Mouse (Mus musculus): ENCODE data around the gene Ccdc71l. TPM values are rescaled to one million over a fixed set of nuclear protein-coding genes. Genes with fewer than 3 reads are reported as not detected.

The Ccdc71l gene
- total RNA-seq (2021) = 10 to 100 TPM; 13.6 to 14.2 TPM
- long read RNA-seq, experiment 1, full-length matches to known transcripts = 24 of 24 reads
- long read RNA-seq, experiment 1, partial matches to known transcripts = 0 of 24 reads
- long read RNA-seq, experiment 1, other reads (novel, unspliced or antisense) = 0 of 24 reads
- long read RNA-seq, experiment 2, full-length matches to known transcripts = 22 of 22 reads
- long read RNA-seq, experiment 2, partial matches to known transcripts = 0 of 22 reads
- long read RNA-seq, experiment 2, other reads (novel, unspliced or antisense) = 0 of 22 reads

DNA sequence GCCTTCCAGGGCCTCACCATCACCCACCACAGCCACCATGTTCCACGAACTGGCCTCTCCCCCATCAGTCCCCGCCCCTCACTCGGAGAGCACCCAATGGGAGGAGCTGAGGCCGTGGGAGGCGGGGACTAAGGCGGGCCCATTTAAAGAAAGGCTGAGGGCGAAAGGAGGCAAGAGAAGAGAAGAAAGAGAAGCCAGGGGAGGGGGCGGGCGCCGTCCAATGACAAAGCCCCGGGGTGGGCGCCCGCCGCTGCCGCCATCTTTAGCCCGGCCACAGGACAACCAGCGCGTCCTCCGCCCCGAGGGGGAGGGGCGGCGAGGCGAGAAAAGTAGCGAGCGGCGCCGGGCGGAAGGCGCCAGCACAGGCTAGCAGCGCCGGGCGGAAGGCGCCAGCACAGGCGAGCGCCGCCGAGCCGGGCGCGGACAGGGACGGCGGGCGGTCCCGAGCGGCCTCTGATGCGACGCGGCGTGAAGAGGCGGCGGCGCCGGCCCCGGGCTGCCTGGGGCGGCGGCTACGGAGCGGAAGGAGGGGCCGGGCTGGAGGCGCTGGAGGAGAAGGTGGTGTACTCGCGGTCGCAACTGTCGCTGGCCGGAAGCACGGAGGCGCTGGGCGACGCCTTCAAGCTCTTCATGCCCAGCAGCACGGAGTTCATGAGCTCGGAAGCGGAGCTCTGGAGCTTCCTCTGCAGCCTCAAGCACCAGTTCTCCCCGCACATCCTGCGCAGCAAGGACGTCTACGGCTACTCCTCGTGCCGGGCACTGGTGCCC, at the start of gene Ccdc71l:
Gene Ccdc71l, plus strand, starts transcription at position 177 of the 768 bp plus-strand sequence.
- peak; percentile 68 to 77 for DNase-seq (ENCODE audit: low spot score in 2 of 2)

DNA sequence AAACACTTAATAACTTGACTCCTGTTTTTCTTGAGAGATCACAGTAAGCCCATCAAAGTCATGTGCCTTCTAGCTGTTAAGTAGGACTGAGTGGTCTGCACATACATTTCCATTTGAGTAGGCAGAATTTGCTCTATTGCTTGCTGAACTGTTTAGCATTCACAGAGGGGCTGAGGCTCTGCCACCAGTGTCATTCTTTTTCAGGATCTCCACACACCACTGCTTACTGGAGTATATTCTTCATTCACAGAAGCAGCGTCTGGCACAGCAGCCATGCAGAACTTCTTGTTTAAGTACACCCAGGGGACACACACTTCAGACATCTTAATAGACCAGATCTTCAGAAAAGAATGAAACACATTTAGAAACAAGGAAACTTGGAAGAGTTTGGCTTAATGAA, 39.4 kb upstream of the Ccdc71l start:
- no peak for DNase-seq (ENCODE audit: low spot score in 2 of 2)

- DNase-seq (ENCODE audit: low spot score in 2 of 2) = no peak
These were observed 35.0 kb upstream of the Ccdc71l start for GRCm38 (mm10) chr12:32343487-32343886.

DNA sequence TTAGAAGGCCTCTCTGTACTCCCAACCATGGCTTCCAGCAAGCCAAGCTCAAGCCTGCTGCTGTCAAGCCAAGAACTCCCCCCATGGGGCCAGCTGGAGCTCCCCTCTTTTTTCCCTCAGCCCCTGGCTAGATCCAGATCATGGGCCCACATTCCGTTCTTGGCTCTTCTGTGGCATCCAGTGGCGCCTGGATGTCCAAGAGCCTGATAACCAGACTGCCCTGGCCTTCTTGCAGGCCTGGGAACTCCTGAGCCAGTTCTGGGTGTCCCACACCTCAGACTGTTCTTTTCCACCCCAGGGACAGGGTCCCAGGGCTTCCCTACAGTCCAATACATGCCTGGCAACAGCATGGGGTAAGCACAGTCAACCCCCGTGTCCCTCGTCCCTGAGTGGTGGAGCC, 32.4 kb upstream of the Ccdc71l start:
- no peak for DNase-seq (ENCODE audit: low spot score in 2 of 2)

DNA sequence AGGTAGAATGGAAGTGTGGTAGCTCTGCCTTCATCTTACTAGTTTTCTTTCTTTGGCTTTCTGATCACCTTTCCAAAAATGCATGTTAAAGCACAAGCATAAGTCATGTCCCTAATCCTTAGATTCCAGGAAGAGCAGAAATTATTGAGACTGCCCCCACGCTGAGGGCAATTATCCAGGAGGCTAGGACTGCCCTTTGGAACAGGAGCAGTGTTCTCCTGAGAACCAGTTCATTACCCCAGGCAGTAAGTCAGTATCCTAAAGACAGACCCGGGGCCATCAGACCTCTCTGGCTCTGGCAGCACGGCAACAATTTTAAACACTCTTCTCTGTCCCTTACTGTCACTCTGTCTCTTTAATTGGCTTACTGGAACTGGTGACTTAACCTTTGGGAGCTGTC, 30.0 kb upstream of the Ccdc71l start:
- no peak for DNase-seq (ENCODE audit: low spot score in 2 of 2)

- DNase-seq (ENCODE audit: low spot score in 2 of 2) = no peak
These were observed 26.6 kb upstream of the Ccdc71l start for GRCm38 (mm10) chr12:32351874-32352273.

DNA sequence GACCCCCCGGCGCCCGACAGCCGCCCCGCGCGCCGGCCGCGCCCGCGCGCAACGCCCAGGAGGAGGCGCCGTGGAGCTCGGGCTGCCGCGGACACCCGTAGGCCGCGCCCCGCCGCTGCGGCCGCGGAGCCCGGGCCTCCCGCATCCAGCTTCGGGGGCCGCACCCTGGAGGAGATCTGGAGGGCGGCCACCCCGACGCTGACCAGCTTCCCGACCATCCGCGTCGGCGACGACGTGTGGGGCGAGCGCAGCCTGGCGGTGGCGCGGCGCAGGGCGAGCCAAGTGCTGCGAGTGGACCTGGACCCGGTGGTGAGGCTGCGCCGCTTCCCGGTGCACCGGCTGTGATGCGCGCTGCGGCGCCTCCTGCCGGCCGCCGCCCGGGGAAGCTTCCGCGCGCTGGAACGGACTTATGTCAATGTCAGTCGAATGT, 807 bp downstream of the Ccdc71l start:
- peak; percentile 80 to 90 for DNase-seq (ENCODE audit: low spot score in 2 of 2)

GRCm38 (mm10) chr12:32379731-32380130, 1.2 kb downstream of the Ccdc71l start:
- no peak for DNase-seq (ENCODE audit: low spot score in 2 of 2)

DNA sequence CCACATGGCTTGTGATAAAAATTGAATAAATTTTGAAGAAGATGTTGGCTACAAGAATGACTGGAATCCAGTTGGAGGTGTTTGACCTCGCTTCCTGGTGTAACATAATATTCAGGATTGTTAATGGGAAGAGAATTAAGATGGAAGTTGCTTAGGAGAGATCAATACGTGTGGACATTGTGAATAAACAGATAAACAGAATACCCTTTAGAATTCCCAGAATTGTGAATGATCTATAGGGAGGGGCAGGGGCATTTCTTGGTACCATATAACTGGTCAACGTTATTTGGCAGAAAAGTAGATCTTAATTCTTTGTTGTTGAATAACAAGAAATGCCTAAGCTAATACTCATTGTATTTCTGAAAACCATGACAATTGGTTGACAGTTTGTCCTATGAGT, 2.0 kb downstream of the Ccdc71l start:
- no peak for DNase-seq (ENCODE audit: low spot score in 2 of 2)

- no peak for DNase-seq (ENCODE audit: low spot score in 2 of 2)
These were observed 2.5 kb downstream of the Ccdc71l start for GRCm38 (mm10) chr12:32381011-32381410.

- DNase-seq (ENCODE audit: low spot score in 2 of 2) = no peak
These were observed 41.0 kb downstream of the Ccdc71l start for GRCm38 (mm10) chr12:32419537-32419936.

- no peak for DNase-seq (ENCODE audit: low spot score in 2 of 2)
These were observed 49.3 kb downstream of the Ccdc71l start for GRCm38 (mm10) chr12:32427832-32428231.

GRCm38 (mm10) chr12:32431004-32431403, 52.5 kb downstream of the Ccdc71l start:
- no peak for DNase-seq (ENCODE audit: low spot score in 2 of 2)

Other genes starting within 250 kb of the Ccdc71l start
- gene Pik3cg, start 170.0 kb upstream of the Ccdc71l start, total RNA-seq (2021) = 1 to 10 TPM; 3.2 to 3.3 TPM